Mouse (Mus musculus) bone marrow, adult 2 months (tissue): ENCODE measurements at regions not wholly inside any gene's neighbourhood (a gene's known extent, or its start where the extent isn't known, plus 50 kb on each side); places are given as distances from the start of the nearest gene placed in this dataset.

ENCODE experiments used
- H3K27ac ChIP-seq: fragments of 200-500 bp; 2 replicates; pipeline ENCODE4 v1.5.1; 2012; ENCODE audit warnings: low read depth, mild to moderate bottlenecking, control low read depth, inconsistent platforms, low read length; ENCODE audit not compliant: control insufficient read depth, poor library complexity, insufficient read depth
- H3K4me1 ChIP-seq: fragments of 200-500 bp; 2 replicates; pipeline ENCODE4 v1.6.1; 2011; ENCODE audit warnings: low read length; ENCODE audit not compliant: control insufficient read depth, insufficient read depth
- H3K4me3 ChIP-seq: fragments of 200-500 bp; replicated peaks from 2 replicates; pipeline ENCODE3; 2011; ENCODE audit warnings: mild to moderate bottlenecking, low read depth, low read length, control low read depth; ENCODE audit not compliant: control insufficient read depth
- CTCF ChIP-seq: fragments of 200-500 bp; IDR thresholded peaks from 2 replicates; pipeline ENCODE4 v1.5.1; 2011; ENCODE audit warnings: low read length, control low read depth; ENCODE audit not compliant: control insufficient read depth, insufficient read depth
- POLR2A ChIP-seq: fragments of 200-500 bp; IDR thresholded peaks from 2 replicates; pipeline ENCODE4 v1.6.1; 2011; ENCODE audit warnings: low read depth, mild to moderate bottlenecking, control low read depth, low read length, borderline replicate concordance; ENCODE audit not compliant: control insufficient read depth
- WGBS: fragments of 180-500 bp; shearing (Covaris S2); methylation state at CpG from one replicate; pipeline ENCODE4 v1.1.7; 2018; 5-methylcytosine and 5-hydroxymethylcytosine counted together

- WGBS = 35% methylated on average over 18 of the region's 18 CpGs
- Histone ChIP-seq H3K4me1 (no peaks in the 10 kb centered on the region), H3K27ac (no peak overlapping the region; the same call in 1 of the 2 replicates), H3K4me3 (peak overlapping the region; percentile 50)
- TF ChIP-seq POLR2A = no peak
- no peak for TF ChIP-seq CTCF
Observed at GRCm38 (mm10) chrX:12886160-12887048, 124.5 kb upstream of the Med14 start.

GRCm38 (mm10) chrX:12879233-12879632, 117.4 kb upstream of the Med14 start:
- H3K4me3 ChIP-seq = no peak overlapping the region
- TF ChIP-seq POLR2A = no peak
- no peak for TF ChIP-seq CTCF
- no peaks in the 10 kb centered on the region for H3K4me1 ChIP-seq
- H3K27ac ChIP-seq = no peak overlapping the region
- WGBS = 30% methylated on average over 2 of the region's 3 CpGs

- 63% methylated on average over 4 of the region's 4 CpGs for WGBS
- no peaks in the 10 kb centered on the region; the same call in 1 of the 2 replicates for H3K4me1 ChIP-seq
- no peak for TF ChIP-seq CTCF
- no peak for TF ChIP-seq POLR2A
Observed at GRCm38 (mm10) chrX:12877506-12877905, 115.6 kb upstream of the Med14 start.

GRCm38 (mm10) chrX:12873698-12874144, 111.8 kb upstream of the Med14 start:
- WGBS = 56% methylated on average over 22 of the region's 22 CpGs
- no peaks in the 10 kb centered on the region; the same call in 1 of the 2 replicates for H3K4me1 ChIP-seq
- H3K27ac ChIP-seq = 0 out of 2 replicates have a peak overlapping the region, but pooled peaks have one; percentile 13
- TF ChIP-seq POLR2A = no peak
- peak; percentile 77 for TF ChIP-seq CTCF
- H3K4me3 ChIP-seq = peak overlapping the region; percentile 62

More at GRCm38 (mm10) chrX:12877506-12877905, 115.6 kb upstream of the Med14 start:
- Histone ChIP-seq H3K27ac (no peak overlapping the region), H3K4me3 (no peak overlapping the region)

GRCm38 (mm10) chrX:12873230-12873629, 111.4 kb upstream of the Med14 start:
- Histone ChIP-seq H3K4me3 (peak overlapping the region; percentile 62), H3K27ac (no peak overlapping the region), H3K4me1 (no peaks in the 10 kb centered on the region; the same call in 1 of the 2 replicates)
- no peak for TF ChIP-seq POLR2A
- no peak for TF ChIP-seq CTCF
- WGBS = 31% methylated on average over 6 of the region's 6 CpGs

GRCm38 (mm10) chrX:12866885-12867498, 105.1 kb upstream of the Med14 start:
- WGBS = 77% methylated on average over 5 of the region's 5 CpGs
- Histone ChIP-seq H3K4me1 (no peaks in the 10 kb centered on the region; the same call in 1 of the 2 replicates), H3K4me3 (no peak overlapping the region), H3K27ac (no peak overlapping the region)
- no peak for TF ChIP-seq CTCF
- TF ChIP-seq POLR2A = no peak

- H3K4me1 ChIP-seq = no peaks in the 10 kb centered on the region; the same call in 1 of the 2 replicates
- H3K27ac ChIP-seq = no peak overlapping the region
- TF ChIP-seq POLR2A (no peak), CTCF (no peak)
- 86% methylated on average over 3 of the region's 3 CpGs for WGBS
- H3K4me3 ChIP-seq = no peak overlapping the region
Observed at GRCm38 (mm10) chrX:12866176-12866575, 104.3 kb upstream of the Med14 start.

GRCm38 (mm10) chrX:12860168-12860567, 98.3 kb upstream of the Med14 start:
- Histone ChIP-seq H3K4me1 (no peaks in the 10 kb centered on the region; the same call in 1 of the 2 replicates), H3K27ac (no peak overlapping the region), H3K4me3 (no peak overlapping the region)
- 86% methylated on average over 6 of the region's 6 CpGs for WGBS
- no peak for TF ChIP-seq POLR2A
- TF ChIP-seq CTCF = no peak
